Mouse (Mus musculus) bone marrow macrophage, adult 2 months (primary cell): ENCODE data around the gene Nsmf. TPM values are rescaled to one million over a fixed set of nuclear protein-coding genes. Genes with fewer than 3 reads are reported as not detected.

Experiments
- H3K27ac ChIP-seq: 2 replicates; pipeline ENCODE4 v1.5.1; 2012; ENCODE audit warnings: low read depth, low read length; ENCODE audit not compliant: insufficient read depth
- H3K4me1 ChIP-seq: 2 replicates; pipeline ENCODE4 v1.6.1; 2012; ENCODE audit warnings: low read length; ENCODE audit not compliant: control insufficient read depth, insufficient read depth
- H3K4me3 ChIP-seq: 2 replicates; pipeline ENCODE4 v1.5.1; 2012; ENCODE audit warnings: mild to moderate bottlenecking, low read length, moderate library complexity; ENCODE audit not compliant: insufficient read depth
- CTCF ChIP-seq: IDR thresholded peaks from 2 replicates; pipeline ENCODE4 v1.5.1; 2012; ENCODE audit warnings: low read depth, mild to moderate bottlenecking, low read length, moderate library complexity
- POLR2A ChIP-seq: IDR thresholded peaks from 2 replicates; pipeline ENCODE4 v1.6.1; 2012; ENCODE audit warnings: mild to moderate bottlenecking, low read depth, low read length, borderline replicate concordance
- polyA plus RNA-seq: library from polyadenylated mRNA; stranded (reverse); fragments of >200 nt; gene quantifications from 2 replicates; pipeline ENCODE4 v1.2.4, GENCODE M21; 2012; ENCODE audit not compliant: missing spikeins, insufficient read depth, insufficient read length

The Nsmf gene
- polyA plus RNA-seq, 1 experiment, result 14.4 TPM

DNA sequence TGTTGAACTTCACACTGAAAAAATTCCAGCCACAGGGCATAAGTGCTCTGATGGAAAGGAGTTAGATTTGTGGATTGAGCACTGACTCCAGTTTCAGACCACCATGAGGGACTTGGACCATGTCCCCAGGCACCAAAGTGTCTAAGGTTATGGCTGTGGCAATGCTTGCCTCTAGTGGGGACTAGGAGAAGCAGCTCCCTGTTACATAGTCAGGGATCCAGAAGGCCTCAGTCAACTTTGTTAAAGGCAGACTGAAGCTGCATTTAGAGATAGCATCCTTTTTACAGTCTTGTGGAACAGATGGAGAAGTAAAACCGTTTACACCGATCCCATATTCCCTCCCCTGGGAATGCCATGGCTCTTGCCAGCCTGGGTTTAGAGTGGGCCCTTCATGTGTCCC, 50.0 kb downstream of the Nsmf start:
- H3K27ac ChIP-seq, result no peak overlapping the region
- no peak for TF ChIP-seq POLR2A
- no peak for TF ChIP-seq CTCF
- no peaks in the 10 kb centered on the region for H3K4me1 ChIP-seq
- H3K4me3 ChIP-seq, result no peak overlapping the region

GRCm38 (mm10) chr2:25106045-25106444, 51.9 kb downstream of the Nsmf start:
- no peak overlapping the region for H3K27ac ChIP-seq
- H3K4me1 ChIP-seq, result peaks cover 2% of the 10 kb centered on the region; the same call in 1 of the 2 replicates
- H3K4me3 ChIP-seq, result no peak overlapping the region
- TF ChIP-seq POLR2A (no peak), CTCF (no peak)

- no peak overlapping the region for H3K4me3 ChIP-seq
- H3K4me1 ChIP-seq, result peaks cover 13% of the 10 kb centered on the region
- H3K27ac ChIP-seq, result no peak overlapping the region
- no peak for TF ChIP-seq POLR2A
- TF ChIP-seq CTCF, result no peak
Observed at GRCm38 (mm10) chr2:25109487-25109886, 55.3 kb downstream of the Nsmf start.

GRCm38 (mm10) chr2:25110505-25111183, 56.5 kb downstream of the Nsmf start:
- Histone ChIP-seq H3K27ac (no peak overlapping the region), H3K4me3 (no peak overlapping the region), H3K4me1 (peaks cover 19% of the 10 kb centered on the region)
- TF ChIP-seq CTCF (no peak), POLR2A (no peak)

DNA sequence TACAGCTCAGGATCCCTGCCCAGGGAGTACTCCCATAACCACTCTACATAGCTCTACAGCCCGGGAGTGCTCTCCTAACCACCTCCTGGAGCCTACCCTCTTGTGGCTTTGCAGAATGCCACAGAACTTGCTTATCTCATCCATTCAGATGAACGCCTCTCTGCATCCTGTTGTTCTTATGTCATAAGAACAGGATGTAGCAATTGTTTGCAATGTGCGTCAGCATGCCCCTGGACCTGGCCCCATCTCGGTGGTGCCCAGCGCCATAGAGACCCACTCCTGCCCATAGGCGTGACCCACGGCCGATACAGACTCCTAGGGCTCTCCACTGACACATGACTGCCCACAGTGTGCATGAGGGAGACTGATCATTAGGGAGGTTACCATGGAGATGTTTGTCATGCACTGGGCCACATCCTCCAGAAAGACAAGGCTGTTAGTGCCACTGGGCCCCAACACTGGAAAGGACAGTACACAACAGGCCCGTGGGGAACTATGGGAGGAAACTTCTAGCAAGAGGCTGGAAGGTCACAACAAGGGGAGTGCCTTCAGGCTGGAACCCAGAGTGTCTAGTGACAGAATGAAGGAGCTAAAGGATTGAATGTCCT, 57.1 kb downstream of the Nsmf start:
- H3K4me1 ChIP-seq, result peaks cover 25% of the 10 kb centered on the region
- H3K27ac ChIP-seq, result no peak overlapping the region
- H3K4me3 ChIP-seq, result no peak overlapping the region
- TF ChIP-seq POLR2A, result no peak
- TF ChIP-seq CTCF, result no peak

Other genes with a start within 250 kb of the Nsmf start
- 29.9 and 32.9 TPM in 2 replicates for gene Ehmt1, start 134.7 kb upstream of the Nsmf start, polyA plus RNA-seq
- 97.6 and 102 TPM in 2 replicates for gene Arrdc1, start 119.1 kb upstream of the Nsmf start, polyA plus RNA-seq
- 6.5 and 7.6 TPM in 2 replicates for gene Zmynd19, start 104.6 kb upstream of the Nsmf start, polyA plus RNA-seq
- gene Dph7, start 92.0 kb upstream of the Nsmf start, polyA plus RNA-seq, result 8.2 and 8.7 TPM in 2 replicates
- gene Mrpl41, start 79.3 kb upstream of the Nsmf start, polyA plus RNA-seq, result 30.9 and 31.6 TPM in 2 replicates
- gene Pnpla7, start 78.3 kb upstream of the Nsmf start, polyA plus RNA-seq, result 184 and 202 TPM in 2 replicates
- not detected in 2 replicates for gene Entpd8, start 25.9 kb downstream of the Nsmf start, polyA plus RNA-seq
- gene Noxa1, start 40.8 kb downstream of the Nsmf start, polyA plus RNA-seq, result not detected in 2 replicates
- not detected in 2 replicates for gene Nrarp, start 126.4 kb downstream of the Nsmf start, polyA plus RNA-seq
- 72.2 and 73.2 TPM in 2 replicates for gene Tor4a, start 142.5 kb downstream of the Nsmf start, polyA plus RNA-seq
- gene Nelfb, start 157.1 kb downstream of the Nsmf start, polyA plus RNA-seq, result 33.3 and 35.7 TPM in 2 replicates
- not detected in 2 replicates for gene Stpg3, start 160.3 kb downstream of the Nsmf start, polyA plus RNA-seq
- not detected in 2 replicates for gene Fam166a, start 164.4 kb downstream of the Nsmf start, polyA plus RNA-seq
- 124 and 135 TPM in 2 replicates for gene Tubb4b, start 170.3 kb downstream of the Nsmf start, polyA plus RNA-seq
- not detected in 2 replicates for gene Slc34a3, start 180.0 kb downstream of the Nsmf start, polyA plus RNA-seq
- gene Rnf224, start 182.4 kb downstream of the Nsmf start, polyA plus RNA-seq, result not detected in 2 replicates
- 0.66 TPM in 1 of 2 replicates, not detected in the other for gene Rnf208, start 187.9 kb downstream of the Nsmf start, polyA plus RNA-seq
- gene Cysrt1, start 188.1 kb downstream of the Nsmf start, polyA plus RNA-seq, result not detected in 2 replicates
- gene AL732309.1, start 192.5 kb downstream of the Nsmf start, polyA plus RNA-seq, result 1.3 and 6.1 TPM in 2 replicates
- 18.1 and 20.4 TPM in 2 replicates for gene Tmem203, start 201.1 kb downstream of the Nsmf start, polyA plus RNA-seq
- gene Tprn, start 208.3 kb downstream of the Nsmf start, polyA plus RNA-seq, result 8.8 and 10.2 TPM in 2 replicates
- gene Ssna1, start 218.1 kb downstream of the Nsmf start, polyA plus RNA-seq, result 55.1 and 59.7 TPM in 2 replicates
- gene Anapc2, start 218.1 kb downstream of the Nsmf start, polyA plus RNA-seq, result 84.0 and 89.6 TPM in 2 replicates
- gene Tmem210, start 233.8 kb downstream of the Nsmf start, polyA plus RNA-seq, result not detected in 2 replicates
- not detected in 2 replicates for gene Lrrc26, start 235.6 kb downstream of the Nsmf start, polyA plus RNA-seq